Mouse (Mus musculus): ENCODE results near the gene Fh1. TPM values are rescaled to one million over a fixed set of nuclear protein-coding genes. Genes with fewer than 3 reads are reported as not detected.

Gene Fh1
- 67.6 and 71.0 TPM in 2 replicates for polyA plus RNA-seq (2015; fragmentation: Nextera tagmentation; extraction: Ambion mirVana)

DNA sequence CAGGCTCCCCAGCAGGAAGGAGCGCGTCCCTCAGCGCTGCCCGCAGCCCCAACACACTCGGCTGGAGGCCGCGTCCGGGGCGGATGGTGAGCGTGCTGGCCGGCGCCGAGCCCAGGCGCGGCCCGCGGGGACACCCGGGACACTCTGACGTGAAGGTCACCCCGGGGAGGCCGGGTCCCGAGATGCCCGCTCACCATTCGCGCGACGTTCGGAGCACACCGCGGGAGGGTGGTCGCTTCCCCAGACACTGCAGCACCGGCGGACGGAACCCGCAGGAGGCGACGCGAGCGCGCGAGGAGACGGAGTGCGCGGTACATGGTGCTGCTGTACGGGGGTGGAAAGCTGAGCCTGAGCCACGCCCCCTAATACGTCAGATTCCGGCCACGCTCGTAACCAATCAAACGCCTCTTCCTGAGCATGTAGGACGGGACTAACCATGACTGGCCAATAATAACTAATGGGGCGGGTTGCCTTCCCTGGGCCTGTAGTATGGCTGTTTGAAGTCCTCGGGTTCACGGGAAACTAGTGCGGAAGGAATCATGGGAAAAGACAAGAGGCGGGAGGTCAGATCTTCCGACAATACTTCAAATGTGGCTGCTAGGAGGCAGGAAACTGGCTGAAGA, at the start of gene Fh1:
Gene Fh1 (minus strand): TSS at position 379 of the 623 bp plus-strand sequence.
- H3K36me3 ChIP-seq: no peaks in the 10 kb centered on the region
- H3K9ac ChIP-seq (replicated peaks): peak within 1 kb of the TSS; percentile 95
- no peaks in the 10 kb centered on the region for H3K27me3 ChIP-seq
- peaks cover 9% of the 10 kb centered on the region for H3K4me1 ChIP-seq
- peak within 1 kb of the TSS; percentile 80 for H3K27ac ChIP-seq (replicated peaks)
- peak within 1 kb of the TSS; percentile 87 for H3K4me3 ChIP-seq
- H3K9me3 ChIP-seq: no peaks in the 10 kb centered on the region
- WGBS: under 1% methylated on average over 58 of the region's 58 CpGs
- peak within 1 kb of the TSS; percentile 93 for H3K4me2 ChIP-seq (replicated peaks)
- ATAC-seq (replicated peaks): peak; percentile 100

DNA sequence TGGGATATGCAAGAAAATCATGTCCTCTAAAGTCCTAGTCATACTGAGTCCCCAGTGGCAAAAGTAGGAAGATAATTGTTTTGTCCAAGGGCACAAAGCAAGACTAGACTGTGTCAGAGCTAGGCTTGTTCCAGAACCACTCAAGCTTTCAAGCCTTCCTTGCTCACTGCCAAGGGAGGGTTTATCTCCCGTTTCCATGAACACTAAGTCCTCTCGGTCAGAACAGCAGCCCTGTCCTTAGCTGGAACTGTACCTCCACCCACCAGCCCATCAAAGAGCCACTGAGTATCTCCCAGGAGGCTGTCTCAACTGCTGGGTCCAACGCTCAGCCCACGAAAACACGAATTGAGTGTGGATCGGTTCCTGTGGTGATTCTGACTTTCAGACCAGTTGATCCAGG, 49.7 kb upstream of the Fh1 start:
- Histone ChIP-seq H3K9ac (replicated peaks) (no peak overlapping the region), H3K4me2 (replicated peaks) (no peak overlapping the region), H3K9me3 (no peaks in the 10 kb centered on the region), H3K4me3 (no peak overlapping the region), H3K27me3 (no peaks in the 10 kb centered on the region), H3K27ac (replicated peaks) (no peak overlapping the region), H3K36me3 (no peaks in the 10 kb centered on the region), H3K4me1 (no peaks in the 10 kb centered on the region)
- 86% methylated on average over 6 of the region's 6 CpGs for WGBS
- no peak for ATAC-seq (replicated peaks)

- 80% methylated on average over 7 of the region's 7 CpGs for WGBS
These were observed 48.3 kb upstream of the Fh1 start for GRCm38 (mm10) chr1:175673563-175674325.

DNA sequence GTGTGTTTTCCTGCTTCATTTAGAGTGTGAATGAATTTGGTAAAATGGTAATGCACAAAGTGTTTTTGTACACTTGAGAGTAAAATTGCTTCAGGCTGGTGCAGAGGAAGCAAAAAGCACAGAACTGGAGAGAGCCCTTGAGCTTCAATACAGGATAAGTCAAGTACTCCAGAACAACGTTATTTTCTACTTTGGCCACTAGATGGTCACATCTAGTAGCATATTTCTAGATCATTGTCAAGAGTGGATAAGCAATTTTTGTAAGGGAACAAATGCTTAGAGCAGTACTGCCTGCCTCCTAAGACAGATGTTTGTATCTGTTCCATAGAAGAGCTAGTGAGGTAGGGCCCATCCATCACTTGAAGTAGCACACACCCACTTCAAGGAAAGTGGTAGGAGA, 46.2 kb upstream of the Fh1 start:
- ATAC-seq (replicated peaks): no peak
- Histone ChIP-seq H3K36me3 (no peaks in the 10 kb centered on the region), H3K4me1 (no peaks in the 10 kb centered on the region), H3K9ac (replicated peaks) (no peak overlapping the region), H3K9me3 (no peaks in the 10 kb centered on the region), H3K4me2 (replicated peaks) (no peak overlapping the region), H3K4me3 (no peak overlapping the region), H3K27me3 (no peaks in the 10 kb centered on the region), H3K27ac (replicated peaks) (no peak overlapping the region)
- WGBS: 41% methylated on average over 1 of the region's 1 CpGs

More at GRCm38 (mm10) chr1:175673563-175674325, 48.3 kb upstream of the Fh1 start:
- no peaks in the 10 kb centered on the region for H3K4me1 ChIP-seq
- no peak overlapping the region for H3K4me3 ChIP-seq
- no peaks in the 10 kb centered on the region for H3K36me3 ChIP-seq
- H3K9me3 ChIP-seq: no peaks in the 10 kb centered on the region
- H3K4me2 ChIP-seq (replicated peaks): no peak overlapping the region
- ATAC-seq (replicated peaks): no peak
- H3K27me3 ChIP-seq: no peaks in the 10 kb centered on the region
- no peak overlapping the region for H3K27ac ChIP-seq (replicated peaks)
- H3K9ac ChIP-seq (replicated peaks): no peak overlapping the region

DNA sequence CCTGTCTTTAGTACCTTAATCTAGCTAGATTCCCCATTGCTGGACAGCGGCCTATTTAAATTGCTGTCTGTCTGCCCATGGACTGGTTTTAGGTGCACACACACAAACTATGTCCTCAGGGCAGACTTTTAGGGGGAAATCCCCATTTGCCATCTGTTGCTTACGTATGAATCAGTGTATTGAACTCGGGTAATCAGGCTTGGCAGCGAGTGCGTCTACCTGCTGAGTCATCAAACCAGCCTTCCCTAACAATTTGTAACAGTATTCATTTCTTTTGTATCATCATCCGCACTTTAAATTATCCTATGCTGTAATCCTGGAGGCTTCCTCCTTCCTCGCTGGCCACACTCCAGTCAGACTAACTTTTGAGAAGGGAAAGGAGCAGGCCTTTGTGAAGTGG, 44.6 kb upstream of the Fh1 start:
- ATAC-seq (replicated peaks): no peak
- Histone ChIP-seq H3K4me2 (replicated peaks) (no peak overlapping the region), H3K4me3 (no peak overlapping the region), H3K36me3 (no peaks in the 10 kb centered on the region), H3K9me3 (no peaks in the 10 kb centered on the region), H3K4me1 (no peaks in the 10 kb centered on the region), H3K27me3 (no peaks in the 10 kb centered on the region), H3K27ac (replicated peaks) (no peak overlapping the region), H3K9ac (replicated peaks) (no peak overlapping the region)
- 50% methylated on average over 7 of the region's 7 CpGs for WGBS

DNA sequence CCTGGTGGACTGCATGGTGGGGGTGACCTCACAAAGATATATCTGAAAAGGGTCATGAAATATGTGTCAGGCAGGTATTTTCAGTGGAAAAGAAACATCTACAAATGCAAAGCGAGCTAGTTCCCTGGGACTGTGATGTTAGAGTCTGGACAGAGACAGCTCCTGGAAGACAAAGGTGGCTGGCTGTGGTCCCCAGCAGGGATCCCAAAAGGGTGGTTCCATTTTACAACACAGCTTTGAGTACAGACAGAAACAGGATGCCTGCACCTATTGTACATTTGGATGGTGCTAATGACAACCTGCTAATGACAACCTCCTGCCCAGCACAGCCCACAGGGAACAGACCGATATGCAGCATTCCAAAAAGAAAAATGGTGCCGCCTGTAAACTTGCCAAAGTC, 44.0 kb upstream of the Fh1 start:
- Histone ChIP-seq H3K4me1 (no peaks in the 10 kb centered on the region), H3K36me3 (no peaks in the 10 kb centered on the region), H3K27ac (replicated peaks) (no peak overlapping the region), H3K4me3 (no peak overlapping the region), H3K9me3 (no peaks in the 10 kb centered on the region), H3K4me2 (replicated peaks) (no peak overlapping the region), H3K27me3 (no peaks in the 10 kb centered on the region), H3K9ac (replicated peaks) (no peak overlapping the region)
- 85% methylated on average over 3 of the region's 3 CpGs for WGBS
- ATAC-seq (replicated peaks): no peak

DNA sequence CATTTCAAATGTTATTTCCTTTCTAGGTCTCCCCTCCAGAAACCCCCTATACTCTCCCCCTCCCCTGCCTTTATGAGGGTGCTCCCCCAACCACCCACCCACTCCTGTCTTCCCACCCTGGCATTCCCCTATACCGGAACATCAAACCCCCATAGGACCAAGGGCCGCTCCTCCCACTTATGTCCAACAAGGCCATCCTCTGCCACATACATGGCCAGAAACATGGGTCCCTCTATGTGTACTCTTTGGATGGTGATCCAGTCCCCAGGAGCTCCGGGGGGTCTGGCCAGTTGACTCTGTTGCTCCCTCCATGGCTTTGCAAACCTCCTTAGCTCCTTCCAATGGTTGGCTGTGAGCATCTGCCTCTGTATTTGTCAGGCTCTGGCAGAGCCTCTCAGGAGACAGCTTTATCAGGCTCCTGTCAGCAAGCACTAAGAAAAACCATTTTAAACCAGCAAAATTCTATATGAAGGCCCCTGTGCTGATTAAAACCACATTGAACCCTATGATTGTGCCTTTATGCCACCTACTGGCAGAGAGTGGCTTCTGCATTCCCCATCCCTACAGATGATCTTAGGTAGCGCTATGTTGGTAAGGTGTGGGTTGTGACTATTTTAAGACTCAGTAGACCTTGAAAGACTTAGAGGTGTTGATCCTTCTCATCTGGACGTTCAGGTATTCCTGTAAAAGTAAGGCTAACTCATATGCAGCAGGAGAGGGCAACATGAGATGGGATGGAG, 43.4 kb upstream of the Fh1 start:
- ATAC-seq (replicated peaks): peak; percentile 71
- H3K27me3 ChIP-seq: no peaks in the 10 kb centered on the region
- H3K36me3 ChIP-seq: no peaks in the 10 kb centered on the region
- H3K4me1 ChIP-seq: no peaks in the 10 kb centered on the region
- H3K4me3 ChIP-seq: no peak overlapping the region
- no peak overlapping the region for H3K27ac ChIP-seq (replicated peaks)
- no peak overlapping the region for H3K4me2 ChIP-seq (replicated peaks)
- no peak overlapping the region for H3K9ac ChIP-seq (replicated peaks)
- no peaks in the 10 kb centered on the region for H3K9me3 ChIP-seq
- WGBS: 87% methylated on average over 5 of the region's 5 CpGs

GRCm38 (mm10) chr1:175659900-175660299, 34.5 kb upstream of the Fh1 start:
- WGBS: 94% methylated on average over 4 of the region's 4 CpGs
- Histone ChIP-seq H3K9ac (replicated peaks) (no peak overlapping the region), H3K4me3 (no peak overlapping the region)

DNA sequence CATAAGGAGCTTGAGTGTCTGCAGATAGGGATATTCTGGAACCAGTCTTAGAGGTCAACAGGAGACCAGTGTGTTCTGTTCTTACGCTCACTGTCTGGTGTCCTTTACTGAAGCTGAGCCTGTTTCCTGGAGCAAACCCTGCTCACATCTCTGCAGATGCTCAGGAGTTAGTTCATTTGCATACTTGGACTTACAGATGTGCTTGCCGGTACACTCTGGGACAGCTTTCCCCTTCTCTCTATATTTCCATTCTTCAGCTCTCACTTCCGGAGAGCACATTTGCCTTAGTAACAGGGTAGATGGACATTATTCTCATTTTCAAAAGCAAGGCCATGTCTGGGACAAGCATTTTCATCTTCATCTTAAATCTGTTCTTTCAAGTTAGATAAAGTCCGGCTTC, 23.2 kb upstream of the Fh1 start:
- Histone ChIP-seq H3K4me1 (no peaks in the 10 kb centered on the region), H3K36me3 (no peaks in the 10 kb centered on the region), H3K9me3 (no peaks in the 10 kb centered on the region), H3K9ac (replicated peaks) (no peak overlapping the region), H3K4me2 (replicated peaks) (no peak overlapping the region), H3K27me3 (no peaks in the 10 kb centered on the region), H3K4me3 (no peak overlapping the region), H3K27ac (replicated peaks) (no peak overlapping the region)
- 95% methylated on average over 4 of the region's 4 CpGs for WGBS
- no peak for ATAC-seq (replicated peaks)

More at GRCm38 (mm10) chr1:175659900-175660299, 34.5 kb upstream of the Fh1 start:
- H3K36me3 ChIP-seq: no peaks in the 10 kb centered on the region
- no peak for ATAC-seq (replicated peaks)
- no peaks in the 10 kb centered on the region for H3K4me1 ChIP-seq
- H3K4me2 ChIP-seq (replicated peaks): no peak overlapping the region
- no peaks in the 10 kb centered on the region for H3K9me3 ChIP-seq
- H3K27me3 ChIP-seq: no peaks in the 10 kb centered on the region
- H3K27ac ChIP-seq (replicated peaks): no peak overlapping the region

- H3K36me3 ChIP-seq: no peaks in the 10 kb centered on the region
- no peaks in the 10 kb centered on the region for H3K27me3 ChIP-seq
- no peak overlapping the region for H3K4me3 ChIP-seq
- no peak overlapping the region for H3K27ac ChIP-seq (replicated peaks)
- no peak overlapping the region for H3K9ac ChIP-seq (replicated peaks)
- H3K4me1 ChIP-seq: no peaks in the 10 kb centered on the region
- 85% methylated on average over 9 of the region's 9 CpGs for WGBS
- no peaks in the 10 kb centered on the region for H3K9me3 ChIP-seq
- no peak for ATAC-seq (replicated peaks)
- no peak overlapping the region for H3K4me2 ChIP-seq (replicated peaks)
These were observed 21.5 kb upstream of the Fh1 start for GRCm38 (mm10) chr1:175646952-175647351.

GRCm38 (mm10) chr1:175643496-175644265, 18.2 kb upstream of the Fh1 start:
- no peaks in the 10 kb centered on the region for H3K27me3 ChIP-seq
- H3K4me2 ChIP-seq (replicated peaks): no peak overlapping the region
- no peak overlapping the region for H3K9ac ChIP-seq (replicated peaks)
- H3K36me3 ChIP-seq: no peaks in the 10 kb centered on the region
- no peak for ATAC-seq (replicated peaks)
- no peak overlapping the region for H3K27ac ChIP-seq (replicated peaks)
- no peaks in the 10 kb centered on the region for H3K9me3 ChIP-seq
- WGBS: 77% methylated on average over 5 of the region's 5 CpGs
- H3K4me1 ChIP-seq: no peaks in the 10 kb centered on the region
- no peak overlapping the region for H3K4me3 ChIP-seq

Data from forebrain, embryonic 15.5 days (tissue).